Mouse (Mus musculus) cortical plate, adult 2 months (tissue): Measurements from ENCODE around the gene H2-Oa.

Experiments
- CTCF ChIP-seq: fragments of 200-500 bp; IDR thresholded peaks from 2 replicates; pipeline ENCODE4 v1.5.1; 2011; ENCODE audit warnings: mild to moderate bottlenecking, control low read depth, low read length; ENCODE audit not compliant: insufficient read depth; ENCODE audit errors: extremely low read depth
- POLR2A ChIP-seq: fragments of 200-500 bp; IDR thresholded peaks from 2 replicates; pipeline ENCODE4 v1.6.1; 2011; ENCODE audit warnings: mild to moderate bottlenecking, low read length, control low read depth; ENCODE audit not compliant: insufficient read depth; ENCODE audit errors: extremely low read depth

GRCm38 (mm10) chr17:34101185-34101584 is 9.0 kb downstream of the H2-Oa start:
- TF ChIP-seq CTCF, result no peak
- TF ChIP-seq POLR2A, result no peak
